Mouse (Mus musculus) heart, postnatal 0 days (tissue): ENCODE results near the gene Scrn3.

Experiments used
- CTCF ChIP-seq: IDR thresholded peaks from 2 replicates; pipeline ENCODE4 v1.5.1; 2016; ENCODE audit warnings: antibody characterized with exemption, control low read depth, low read depth
- EP300 ChIP-seq: IDR thresholded peaks from 2 replicates; pipeline ENCODE4 v1.6.1; 2016; ENCODE audit warnings: antibody characterized with exemption, low read depth

DNA sequence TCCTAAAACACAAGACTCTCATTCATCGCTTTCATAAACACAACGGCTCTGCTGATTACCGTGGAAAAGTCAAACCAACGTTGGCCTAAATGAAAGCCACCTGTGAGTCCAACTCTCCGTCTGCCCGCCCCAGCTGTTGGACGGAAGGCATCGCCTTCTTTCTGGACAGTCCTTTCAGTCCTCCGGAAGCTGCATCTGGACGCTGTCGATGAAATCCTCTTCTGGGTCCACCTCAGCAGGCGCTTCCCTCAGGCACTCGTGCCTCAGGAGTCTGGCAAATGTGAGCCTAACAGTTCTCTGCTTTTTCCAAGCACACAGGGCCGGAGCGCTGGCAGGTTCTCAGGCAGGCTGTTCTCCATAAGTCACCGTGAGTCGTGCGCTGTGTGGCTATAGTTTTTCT lies 44.6 kb downstream of the Scrn3 start:
- TF ChIP-seq CTCF (no peak), EP300 (no peak)
